Mouse (Mus musculus) T-helper 2 cell (primary cell): Measurements from ENCODE around the gene Gdnf.

Experiments used
- in situ Hi-C: fragments of 300-600 bp; cut with MboI, MseI; formaldehyde crosslinking; loops from one replicate; pipeline ENCODE4 v1.15.1; 2025; ENCODE audit warnings: high pct_unique_total_duplicates

Gdnf gene

GRCm38 (mm10) chr15:7858841-7859240, 48.2 kb downstream of the Gdnf start:
- in situ Hi-C loops: no loop called here

DNA sequence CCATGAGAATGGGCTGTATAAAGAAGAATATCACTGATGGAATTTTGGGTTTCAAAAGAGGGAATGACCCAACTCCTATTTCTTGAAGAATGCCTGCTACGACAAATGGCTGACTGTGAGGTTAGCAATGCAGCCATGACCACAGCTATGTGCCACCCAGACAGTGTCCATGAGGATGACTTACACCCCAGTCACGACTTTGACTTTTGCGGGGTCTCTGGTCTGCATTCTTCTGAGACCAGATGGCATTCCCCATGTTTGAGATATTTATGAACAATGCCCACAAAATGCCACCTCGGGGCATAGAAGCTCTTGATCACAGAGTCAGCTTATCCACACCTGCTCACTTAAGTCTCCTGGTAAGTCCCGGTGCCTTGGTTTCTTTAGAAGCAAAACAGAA, 52.2 kb downstream of the Gdnf start:
- in situ Hi-C loops: no loop called here

DNA sequence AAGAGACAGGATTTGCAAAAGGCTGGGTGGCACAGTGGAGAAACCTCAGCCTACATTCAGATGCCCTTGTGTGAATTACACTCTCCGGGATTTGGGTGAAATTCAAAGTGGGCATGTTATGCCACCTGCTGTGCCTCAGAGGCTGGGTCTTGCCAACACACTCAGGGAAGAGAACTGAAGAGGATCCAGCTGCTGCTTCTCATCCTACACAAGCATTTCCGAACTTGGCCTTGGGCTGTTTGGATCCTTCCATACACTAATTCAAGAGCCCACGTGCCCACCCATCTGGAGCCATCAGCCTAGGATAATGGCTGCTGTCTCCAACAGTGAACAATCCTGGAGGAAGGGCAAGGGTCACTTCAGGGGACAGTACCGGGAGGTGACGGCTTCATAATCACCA, 52.7 kb downstream of the Gdnf start:
- in situ Hi-C loops: no loop called here

DNA sequence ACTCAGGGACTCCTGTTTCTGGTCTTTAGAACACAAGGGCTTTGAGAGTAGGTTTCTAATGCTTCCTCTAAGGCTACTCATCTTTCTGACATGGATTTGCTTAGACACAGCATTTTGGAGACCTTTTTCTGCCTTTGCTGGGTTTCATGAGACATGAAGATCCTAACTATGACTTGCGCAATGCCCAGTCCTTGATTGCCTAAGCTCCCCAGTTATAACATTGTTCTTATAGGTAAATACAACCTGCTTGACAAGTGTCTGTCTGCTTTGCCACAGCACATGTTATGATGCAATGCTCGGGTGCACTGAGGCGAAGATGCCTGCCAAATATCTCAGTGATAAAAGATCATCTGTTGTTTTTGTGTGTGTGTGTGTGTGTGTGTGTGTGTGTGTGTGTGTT, 54.7 kb downstream of the Gdnf start:
- in situ Hi-C loops: no loop called here

- in situ Hi-C loops: no loop called here
These were observed 61.8 kb downstream of the Gdnf start for GRCm38 (mm10) chr15:7872473-7872872.

GRCm38 (mm10) chr15:7875879-7876278, 65.2 kb downstream of the Gdnf start:
- in situ Hi-C loops: no loop called here

DNA sequence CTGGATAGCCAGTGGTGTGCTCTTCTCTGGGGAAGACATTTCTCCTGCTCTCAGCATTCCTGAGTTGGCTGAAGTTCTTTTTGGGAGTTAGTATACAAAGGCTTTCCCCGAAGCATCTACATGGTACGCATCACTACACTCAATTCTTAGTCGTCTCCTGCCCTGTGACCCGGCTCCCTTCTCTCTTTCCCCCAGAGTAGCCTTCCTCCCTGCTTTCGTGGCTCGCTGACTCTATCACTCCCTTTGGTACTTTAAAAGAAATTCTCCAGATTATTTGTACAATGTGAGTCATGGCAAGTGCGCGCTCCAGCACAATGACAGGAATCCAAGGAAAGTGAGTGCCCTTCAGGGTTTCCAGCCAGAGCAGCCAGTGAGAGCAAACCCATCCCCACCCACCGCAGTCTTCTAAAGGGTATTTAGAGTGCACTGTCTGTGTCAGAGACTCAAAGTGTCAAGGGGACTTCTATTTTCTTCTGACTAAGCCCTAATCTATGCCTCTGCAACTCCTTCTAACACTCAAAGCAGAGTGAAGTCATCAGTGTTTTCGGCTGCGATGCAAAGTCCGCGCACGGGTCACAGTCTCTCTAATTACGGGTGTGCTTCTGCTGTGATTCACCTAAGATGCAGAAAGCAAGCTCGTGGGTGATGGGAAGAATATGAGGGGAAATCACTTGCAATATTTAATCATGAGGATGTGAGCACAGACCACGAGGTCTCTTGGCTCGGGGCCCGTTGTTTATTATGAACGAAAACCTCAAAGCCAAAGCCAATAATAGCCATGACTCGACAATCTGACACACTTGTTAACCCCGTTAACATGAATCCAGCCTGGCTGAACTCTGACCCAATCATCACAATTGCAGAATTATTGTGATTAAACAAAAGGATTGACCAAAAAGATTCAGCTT, 67.2 kb downstream of the Gdnf start:
- in situ Hi-C loops: no loop called here

DNA sequence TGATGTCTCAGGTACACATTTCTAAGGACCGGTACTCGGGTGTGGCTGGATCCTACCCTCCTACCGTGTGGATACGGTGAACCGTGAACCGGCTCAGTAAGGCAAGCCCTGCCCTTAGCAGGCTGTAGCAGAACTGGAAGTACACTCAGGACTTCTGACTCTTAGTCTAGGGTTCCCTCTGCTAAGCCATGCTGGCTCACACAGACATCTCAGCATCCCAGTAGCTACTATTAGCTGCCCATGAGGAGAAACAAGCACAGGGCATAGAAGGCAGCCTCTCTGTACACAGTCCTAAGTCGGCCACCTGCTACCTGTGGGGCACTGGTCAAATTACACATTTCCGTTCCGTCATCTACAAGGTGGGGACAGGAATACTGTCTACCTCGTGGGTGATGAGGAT, 68.2 kb downstream of the Gdnf start:
- in situ Hi-C loops: no loop called here

GRCm38 (mm10) chr15:7879956-7880355, 69.3 kb downstream of the Gdnf start:
- in situ Hi-C loops: no loop called here

DNA sequence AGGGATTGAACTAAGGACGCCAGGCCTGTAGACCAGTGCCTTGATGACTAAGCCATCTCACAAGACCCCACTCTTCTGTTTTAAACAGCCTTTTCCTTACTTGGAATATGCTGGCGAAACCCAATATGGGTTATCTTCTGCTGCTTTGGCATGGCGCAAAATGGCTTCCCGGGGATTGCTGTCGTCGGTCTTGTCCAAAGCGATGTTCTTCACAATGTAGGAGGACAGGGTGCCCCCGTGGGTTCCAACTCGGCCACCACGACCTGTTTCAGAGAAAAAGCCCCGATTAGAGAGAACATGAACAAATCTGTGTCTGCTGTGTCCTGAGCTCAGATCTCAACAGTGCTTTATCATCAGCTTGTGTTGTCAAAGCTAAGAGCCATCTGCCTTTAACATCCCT, 73.5 kb downstream of the Gdnf start:
- in situ Hi-C loops: no loop called here

DNA sequence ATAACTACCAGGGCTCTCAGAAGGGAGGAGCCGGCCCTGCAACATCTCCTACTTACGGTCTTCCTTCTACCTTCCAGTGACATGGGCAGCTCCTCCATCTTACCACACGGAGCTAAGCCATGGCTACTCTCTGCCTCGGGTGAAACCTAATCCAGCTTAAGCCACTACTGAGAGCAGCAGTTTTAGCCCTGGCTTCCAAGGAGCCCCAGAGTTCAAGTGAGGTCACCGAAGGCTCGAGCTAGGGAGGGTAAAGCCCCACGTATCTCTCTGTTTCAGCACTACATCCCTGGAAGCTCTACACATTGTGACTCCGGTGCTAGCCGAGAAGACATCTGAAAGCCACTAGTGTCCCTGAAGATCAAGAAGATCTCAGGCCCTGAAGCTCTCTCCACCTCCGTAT, 74.5 kb downstream of the Gdnf start:
- in situ Hi-C loops: no loop called here

- in situ Hi-C loops: no loop called here
These were observed 75.9 kb downstream of the Gdnf start for GRCm38 (mm10) chr15:7886591-7886990.
